ENCODE assay signal across 26 mouse cellular contexts in the genomic region with DNA sequence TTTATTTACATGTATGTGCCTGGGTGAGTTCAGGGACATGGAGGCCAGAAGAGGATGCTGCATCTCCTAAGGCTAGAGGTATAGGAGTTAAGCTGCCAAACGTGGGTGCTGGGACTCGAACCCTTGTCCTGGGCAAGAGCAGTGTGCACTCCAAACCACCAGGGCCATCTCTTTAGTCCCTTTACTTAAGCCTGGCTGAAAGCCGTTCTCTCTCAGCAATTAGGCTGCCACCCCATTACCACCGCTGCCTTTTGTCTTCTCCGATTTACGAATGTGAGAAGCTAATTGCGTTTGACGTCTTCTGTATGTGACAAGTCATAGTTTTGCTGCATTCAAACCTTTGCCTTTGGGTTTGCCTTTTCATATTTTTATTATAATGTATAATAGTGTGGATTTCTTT. TPM values are rescaled to one million over a fixed set of nuclear protein-coding genes. Genes with fewer than 3 reads are reported as not detected.
DNase-seq lines count a peak whose midpoint lies in the region; ATAC-seq lines count a peak whose summit lies in the region.
"Had no signal": no experiment of that assay in that cellular context is flagged by ENCODE, and none has a peak within 500 bp of the region (broad histone marks: within the 10 kb centered on the region; RNA-seq: fewer than 3 reads in every experiment).

No protein-coding gene starts in this region.

- no peaks in the 10 kb centered on the region for H3K36me3 ChIP-seq in midbrain, embryonic 11.5 days (ENCODE audit: control insufficient read depth, insufficient read depth, low read length)
- no peaks in the 10 kb centered on the region for H3K36me3 ChIP-seq in midbrain, embryonic 10.5 days
- H3K36me3 ChIP-seq: embryonic facial prominence, embryonic 10.5 days; embryonic facial prominence, embryonic 12.5 days; forebrain, embryonic 15.5 days; G1E had no signal

- H3K9ac ChIP-seq in midbrain, embryonic 11.5 days (ENCODE audit: low read length) = no peak overlapping the region
- H3K9ac ChIP-seq: embryonic facial prominence, embryonic 12.5 days; forebrain, embryonic 13.5 days; forebrain, embryonic 15.5 days; forebrain, postnatal 0 days had no signal

- no peak overlapping the region for H3K27ac ChIP-seq in midbrain, embryonic 11.5 days (ENCODE audit: low read depth, low read length)
- no peak overlapping the region for H3K27ac ChIP-seq in midbrain, embryonic 10.5 days (replicated peaks)
- H3K27ac ChIP-seq: embryonic facial prominence, embryonic 10.5 days; embryonic facial prominence, embryonic 12.5 days; forebrain, embryonic 13.5 days; forebrain, embryonic 15.5 days had no signal

- intact Hi-C loops in gastrocnemius, postnatal 36 days (cut with DNase I) = no loop called here

- H3K4me2 ChIP-seq in midbrain, embryonic 11.5 days = no peak overlapping the region
- H3K4me2 ChIP-seq: embryonic facial prominence, embryonic 12.5 days; forebrain, embryonic 13.5 days; forebrain, embryonic 15.5 days had no signal

- ATAC-seq in midbrain, embryonic 11.5 days (ENCODE audit: low FRiP score) = no peak
- ATAC-seq: activated CD4-positive, CD25-positive, alpha-beta regulatory T cell, adult 4 months; CD4-positive, CD25-positive, alpha-beta regulatory T cell, adult 4 months; forebrain, embryonic 13.5 days; forebrain, embryonic 15.5 days; forebrain, postnatal 0 days; Patski had no signal

- peak; percentile 22 for DNase-seq in cerebellum, adult 9-10 months
- no peak for DNase-seq in cerebellum, adult 18-20 months
- peak; percentile 44 for DNase-seq in midbrain, embryonic 11.5 days (ENCODE audit: low spot score, missing footprints)
- DNase-seq in midbrain, embryonic 10.5 days (ENCODE audit: low spot score) = no peak
- peak; percentile 63 for DNase-seq in retina, postnatal 1 day
- DNase-seq in gastrocnemius, postnatal 36 days = no peak
- DNase-seq: adrenal gland, adult 8-10 months; adrenal gland, postnatal 14 days; adrenal gland, postnatal 36 days; B cell, adult 2 months; cerebellum, adult 11 months; cerebellum, adult 2 months; cerebellum, adult 9-11 months; cerebellum, postnatal 14 days; cerebellum, postnatal 36 days; embryo, embryonic 11 days; forebrain, postnatal 0 days had no signal

- no peak overlapping the region for H3K4me3 ChIP-seq in midbrain, embryonic 11.5 days (ENCODE audit: low read depth, low read length)
- no peak overlapping the region for H3K4me3 ChIP-seq in midbrain, embryonic 10.5 days
- H3K4me3 ChIP-seq: embryonic facial prominence, embryonic 10.5 days; embryonic facial prominence, embryonic 12.5 days; forebrain, embryonic 13.5 days; forebrain, embryonic 15.5 days had no signal

- H3K9me3 ChIP-seq in midbrain, embryonic 11.5 days (ENCODE audit: control insufficient read depth, low read length) = no peaks in the 10 kb centered on the region
- H3K9me3 ChIP-seq in midbrain, embryonic 10.5 days (replicated peaks) = no peaks in the 10 kb centered on the region
- H3K9me3 ChIP-seq: embryonic facial prominence, embryonic 10.5 days; embryonic facial prominence, embryonic 12.5 days; forebrain, embryonic 13.5 days; forebrain, embryonic 15.5 days; G1E had no signal

- WGBS in midbrain, embryonic 11.5 days = 86% methylated on average over 8 of the region's 8 CpGs
- whole genome bisulfite sequencing in midbrain, embryonic 10.5 days = 84% methylated on average over 8 of the region's 8 CpGs

- no peaks in the 10 kb centered on the region for H3K27me3 ChIP-seq in midbrain, embryonic 11.5 days (ENCODE audit: control insufficient read depth, insufficient read depth, low read length)
- H3K27me3 ChIP-seq in midbrain, embryonic 10.5 days (ENCODE audit: low read depth, poor library complexity, severe bottlenecking) = no peaks in the 10 kb centered on the region
- H3K27me3 ChIP-seq: forebrain, embryonic 13.5 days; forebrain, embryonic 15.5 days; Patski had no signal

- no peaks in the 10 kb centered on the region for H3K4me1 ChIP-seq in midbrain, embryonic 11.5 days (ENCODE audit: control insufficient read depth, insufficient read depth, low read length)
- peaks cover 3% of the 10 kb centered on the region; the same call in 1 of the 2 replicates for H3K4me1 ChIP-seq in midbrain, embryonic 10.5 days
- H3K4me1 ChIP-seq: embryonic facial prominence, embryonic 10.5 days; embryonic facial prominence, embryonic 12.5 days; forebrain, embryonic 13.5 days; forebrain, embryonic 15.5 days had no signal

RNA-seq across cellular contexts. Expression of a gene that starts 11.8 kb away (rescaled TPM):
- 1.4 and 1.5 TPM in 2 replicates for polyA plus RNA-seq in midbrain, embryonic 11.5 days (2014; fragmentation: Nextera tagmentation; extraction: Ambion mirVana)
- 1.2 and 1.3 TPM in 2 replicates for polyA plus RNA-seq in midbrain, embryonic 10.5 days (2016; fragmentation: Nextera tagmentation; extraction: Ambion mirVana)
- 1 to 10 TPM; 2.1 to 2.8 TPM for total RNA-seq in gastrocnemius, postnatal 36 days (2021)
- total RNA-seq: CH12.LX, G1E had no signal
- polyA plus RNA-seq: CD4-positive, CD25-positive, alpha-beta regulatory T cell, adult 4 months; G1E had no signal

RNA-seq across cellular contexts. Expression of a gene that starts 35.9 kb away (rescaled TPM):
- polyA plus RNA-seq in midbrain, embryonic 11.5 days (2014; fragmentation: Nextera tagmentation; extraction: Ambion mirVana) = 2.5 and 2.9 TPM in 2 replicates
- 2.4 and 2.9 TPM in 2 replicates for polyA plus RNA-seq in midbrain, embryonic 10.5 days (2016; fragmentation: Nextera tagmentation; extraction: Ambion mirVana)
- total RNA-seq in gastrocnemius, postnatal 36 days (2021) = under 1 TPM; 0.67 to 0.99 TPM
- total RNA-seq: CH12.LX, G1E had no signal
- polyA plus RNA-seq: G1E had no signal

RNA-seq across cellular contexts. Expression of a gene that starts 52.8 kb away (rescaled TPM):
- polyA plus RNA-seq in midbrain, embryonic 11.5 days (2014; fragmentation: Nextera tagmentation; extraction: Ambion mirVana) = 36.1 and 38.4 TPM in 2 replicates
- polyA plus RNA-seq in midbrain, embryonic 10.5 days (2016; fragmentation: Nextera tagmentation; extraction: Ambion mirVana) = 52.4 and 57.4 TPM in 2 replicates
- total RNA-seq in gastrocnemius, postnatal 36 days (2021) = 1 to 10 TPM; 6.5 TPM
- total RNA-seq: CH12.LX had no signal
- polyA plus RNA-seq: G1E had no signal

Comparison
In these comparisons a context has a peak if more than half of its experiments do, and no peak if none do; other contexts are left out.
1. DNase-seq: peak in cerebellum, adult 9-10 months (single experiment), midbrain, embryonic 11.5 days (single experiment) and retina, postnatal 1 day (single experiment); none in cerebellum, adult 18-20 months (0 of 2), midbrain, embryonic 10.5 days (single experiment) and gastrocnemius, postnatal 36 days (0 of 2).